Mouse (Mus musculus) T-helper 1 cell (primary cell): ENCODE data around the gene Zfp668.
"Not testable (repeated sequence)": the region's sequence is repeated elsewhere in the genome, so short reads cannot be mapped to it uniquely, and the experiment has no call there.

Experiments used
- in situ Hi-C: fragments of 300-600 bp; cut with MboI, MseI; formaldehyde crosslinking; loops from one replicate; pipeline ENCODE4 v1.15.1; 2025; ENCODE audit warnings: high pct_unique_total_duplicates

Gene Zfp668

DNA sequence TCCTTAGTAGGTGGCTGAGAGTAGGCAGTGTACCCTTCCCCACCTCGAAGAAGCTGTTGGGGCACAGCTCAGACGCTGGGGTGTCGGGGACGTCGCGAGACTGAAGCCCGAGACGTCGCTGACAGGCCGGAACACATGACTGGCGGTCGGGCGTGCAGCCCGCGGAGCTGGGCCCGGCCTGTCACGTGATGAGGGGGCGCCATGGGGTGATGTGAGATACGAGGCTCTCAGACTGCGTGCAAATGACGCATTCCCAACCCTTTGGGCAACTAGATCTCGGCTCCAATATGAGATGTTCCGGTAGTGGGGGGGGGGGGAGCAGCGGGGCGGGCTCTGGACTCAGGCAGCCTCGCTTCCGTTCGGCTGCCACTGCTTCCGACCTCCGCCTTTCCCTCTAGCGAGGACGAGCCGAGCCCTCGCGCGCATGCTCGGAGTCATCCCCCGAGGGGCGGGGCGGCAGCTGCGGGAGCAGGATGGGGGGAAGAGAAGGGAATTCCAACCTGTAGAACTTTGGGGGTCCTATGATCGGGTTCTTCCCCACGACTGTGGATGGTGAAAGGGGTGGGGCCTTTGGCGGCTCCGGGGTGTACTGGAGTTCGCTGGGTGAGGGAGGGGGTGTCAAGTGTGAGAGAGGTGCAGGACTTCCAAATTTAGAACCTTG, 35.2 kb downstream of the Zfp668 start:
- in situ Hi-C loops = loop anchor here (5.0 kb wide), 1 partner anchor 64 kb away; the partner anchor contains the start of gene Setd1a

DNA sequence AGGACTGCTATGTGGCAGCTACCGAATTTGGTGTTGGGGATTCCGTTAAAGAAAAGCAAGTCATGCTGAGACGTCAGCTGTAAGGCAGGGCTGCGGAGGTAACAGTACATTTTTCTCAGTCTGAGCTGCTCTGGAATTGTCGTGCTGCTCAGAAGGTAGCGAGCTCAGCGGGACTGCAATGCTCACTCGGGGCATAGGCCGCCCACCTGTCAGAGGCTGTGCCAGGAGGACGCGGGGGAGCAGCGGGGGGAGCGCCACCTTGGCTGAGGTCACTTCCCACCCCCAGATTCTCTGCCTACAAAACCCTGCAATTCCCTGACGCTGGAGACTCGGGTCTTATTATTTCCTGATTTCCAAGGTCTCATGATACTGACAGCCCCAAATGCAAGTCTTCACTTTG, 35.7 kb downstream of the Zfp668 start:
- in situ Hi-C loops = loop anchor here (5.0 kb wide), 1 partner anchor 64 kb away; the partner anchor contains the start of gene Setd1a

DNA sequence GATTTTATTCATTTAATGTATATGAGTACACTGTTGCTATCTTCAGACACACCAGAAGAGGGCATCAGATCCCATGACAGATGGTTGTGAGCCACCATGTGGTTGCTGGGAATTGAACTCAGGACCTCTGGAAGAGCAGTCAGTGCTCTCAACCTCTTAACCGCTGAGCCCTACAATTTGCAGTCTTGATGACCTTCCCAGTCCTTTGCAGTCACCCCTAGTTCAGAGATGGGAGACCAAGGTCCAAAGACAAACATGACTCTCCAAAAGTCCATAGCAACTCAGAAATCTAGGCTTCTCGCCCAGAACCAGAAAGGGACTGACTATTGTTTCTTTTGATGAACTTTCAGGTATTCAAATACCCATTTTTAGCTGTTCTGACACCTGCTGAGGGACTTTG, 36.6 kb downstream of the Zfp668 start:
- in situ Hi-C loops = loop anchor here (5.0 kb wide), 1 partner anchor 63 kb away; the partner anchor contains the start of gene Setd1a

DNA sequence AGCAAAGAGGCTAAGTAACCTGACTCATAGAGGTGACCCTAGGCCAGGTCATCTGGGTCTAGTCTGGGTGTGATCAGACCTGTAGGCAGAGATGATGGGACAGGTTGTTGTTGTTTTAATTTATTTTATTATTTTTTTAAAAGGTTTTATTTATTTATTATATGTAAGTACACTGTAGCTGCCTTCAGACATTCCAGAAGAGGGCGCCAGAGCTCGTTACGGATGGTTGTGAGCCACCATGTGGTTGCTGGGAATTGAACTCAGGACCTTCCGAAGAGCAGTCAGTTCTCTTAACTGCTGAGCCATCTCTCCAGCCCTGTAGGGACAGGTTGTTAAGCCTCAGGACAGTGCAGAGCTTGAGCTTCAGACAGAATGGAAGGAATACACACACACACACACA, 38.8 kb downstream of the Zfp668 start:
- in situ Hi-C loops = not testable (repeated sequence)

DNA sequence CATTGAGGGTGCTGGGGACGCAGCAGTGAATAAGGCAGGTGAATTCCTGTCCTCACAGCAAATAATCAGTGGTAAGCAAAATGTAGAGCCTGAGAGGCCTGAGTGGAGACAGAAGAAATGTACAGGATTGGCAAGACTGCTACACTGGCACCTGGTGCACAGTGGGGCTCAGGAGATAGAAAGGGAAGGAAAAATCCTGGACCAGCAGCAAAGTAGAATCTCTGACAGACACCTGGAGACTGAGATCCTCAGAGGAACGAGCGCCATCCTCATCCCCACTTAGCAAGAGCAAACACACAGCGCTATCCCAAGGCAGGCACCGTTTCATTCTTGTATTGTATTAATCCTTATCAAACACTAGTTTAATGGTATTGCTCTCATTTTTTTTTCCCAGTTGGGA, 39.2 kb downstream of the Zfp668 start:
- in situ Hi-C loops = no loop called here

DNA sequence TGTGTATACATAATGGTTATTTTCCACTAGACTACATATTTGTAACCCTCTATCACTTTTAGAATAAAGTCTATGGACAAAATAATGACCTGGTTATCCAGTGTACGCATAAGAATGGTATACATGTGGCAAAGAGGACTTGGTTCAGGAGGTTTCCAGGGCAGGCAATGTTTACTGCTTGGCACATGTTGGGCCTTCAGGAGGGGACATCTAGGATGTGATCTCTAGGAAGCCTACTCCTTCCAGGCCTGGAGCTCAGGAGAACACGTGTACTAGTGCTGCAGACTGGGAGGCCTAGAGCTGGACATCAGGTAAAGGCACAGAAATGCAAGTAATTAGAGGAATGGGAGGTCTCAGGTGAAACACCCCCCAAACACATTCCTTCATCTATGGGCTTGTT, 41.1 kb downstream of the Zfp668 start:
- in situ Hi-C loops = no loop called here

DNA sequence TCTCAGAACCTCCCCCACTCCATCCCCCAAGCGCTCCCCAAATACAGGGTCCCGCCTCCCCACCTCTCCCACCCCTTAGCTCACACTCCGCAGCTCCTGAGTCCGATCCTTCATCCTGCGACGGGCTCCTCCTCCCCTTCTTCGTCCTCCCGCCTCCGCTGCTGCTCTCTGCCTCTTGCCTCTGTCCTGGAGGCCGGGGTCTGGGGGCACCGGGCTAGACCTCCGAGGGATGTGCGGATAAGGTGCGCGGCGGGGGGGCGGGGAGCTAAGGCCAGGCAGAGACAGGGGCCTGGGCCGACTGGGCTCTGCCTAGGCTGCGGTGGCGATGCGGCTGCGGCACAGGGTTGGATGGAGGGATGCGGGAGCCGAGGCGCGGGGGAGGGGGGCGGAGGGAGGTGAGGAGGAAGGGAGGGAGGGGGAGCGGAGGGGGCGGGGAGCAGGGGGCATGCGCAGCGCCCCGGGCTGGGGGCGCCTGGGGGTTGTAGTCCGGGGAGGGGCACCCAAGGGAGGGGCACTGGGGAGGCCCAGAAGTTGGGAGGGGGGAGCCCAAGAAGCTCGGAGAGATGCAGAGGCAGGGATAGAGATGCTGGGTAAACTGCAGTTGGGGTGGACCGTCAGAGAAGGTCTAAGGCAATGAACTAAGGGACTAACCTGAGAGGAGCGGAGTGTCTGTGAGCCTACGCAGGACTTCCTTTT, 52.3 kb downstream of the Zfp668 start, which contains the start of the genes Stx4a and Stx1b:
Gene Stx4a (plus strand): TSS at position 119 of the 696 bp plus-strand sequence.
Gene Stx1b (minus strand): TSS at position 374 of the 696 bp plus-strand sequence.
- in situ Hi-C loops = no loop called here

DNA sequence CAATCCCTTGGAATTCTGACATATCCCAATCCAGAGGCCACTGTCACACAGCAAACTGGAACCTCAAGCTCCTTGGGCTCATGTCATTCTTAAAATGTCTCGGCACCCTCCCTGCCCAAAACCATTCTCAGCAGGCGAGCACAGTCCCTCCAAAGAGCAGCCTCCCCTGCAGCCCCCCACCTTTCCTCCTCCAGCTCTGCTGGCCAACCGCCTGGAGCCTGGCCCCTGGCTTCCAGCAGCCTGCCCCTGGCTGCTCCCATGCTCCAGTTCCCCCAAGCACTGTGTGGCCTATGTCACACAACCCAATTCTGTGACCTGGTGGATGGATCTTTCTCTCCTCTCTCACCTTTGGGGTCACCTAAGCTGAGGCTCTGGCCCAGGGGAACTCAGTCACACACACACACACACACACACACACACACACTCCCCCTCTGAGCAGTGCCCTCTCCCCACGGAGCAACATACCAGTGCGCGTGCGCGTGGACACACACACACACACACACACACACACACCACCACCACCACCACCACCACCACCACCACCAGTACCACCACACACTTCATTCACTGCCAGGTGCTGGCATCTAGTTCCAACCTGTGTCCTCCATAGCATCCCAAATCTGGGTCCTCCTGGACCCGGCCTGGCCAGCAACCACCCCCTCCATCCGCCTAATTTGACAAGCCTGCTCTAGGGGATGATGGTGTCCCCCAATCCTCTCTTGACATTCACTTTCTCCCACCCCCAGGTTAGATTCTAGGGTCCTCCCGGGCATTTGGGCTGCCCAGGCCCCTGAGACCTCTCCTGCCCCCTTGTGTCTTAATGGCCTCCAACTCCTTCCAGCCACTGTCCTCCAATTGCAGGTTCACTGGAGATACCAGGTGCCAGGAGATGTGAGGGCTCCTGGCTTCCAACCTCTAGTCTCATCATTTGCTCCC, 53.1 kb downstream of the Zfp668 start:
- in situ Hi-C loops = no loop called here

DNA sequence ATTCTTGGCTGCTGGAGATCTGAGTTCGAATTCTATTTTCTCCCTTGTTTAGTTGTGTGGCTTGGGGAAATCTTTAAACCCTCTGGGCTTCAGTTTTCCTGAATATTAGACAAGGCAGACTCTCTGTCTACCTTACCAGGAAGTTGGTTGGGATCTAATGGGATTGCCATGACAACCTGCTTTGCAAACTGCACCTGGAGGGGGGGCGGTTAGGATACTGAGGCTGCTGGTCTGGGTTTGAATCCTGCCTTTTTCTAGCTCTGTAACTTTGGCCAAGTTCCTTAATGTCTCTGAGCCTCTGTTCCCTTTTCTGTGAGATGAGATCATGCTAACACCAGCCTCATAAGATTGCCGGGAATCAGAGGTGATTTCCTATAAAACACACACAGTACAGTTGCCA, 54.1 kb downstream of the Zfp668 start:
- in situ Hi-C loops = no loop called here

DNA sequence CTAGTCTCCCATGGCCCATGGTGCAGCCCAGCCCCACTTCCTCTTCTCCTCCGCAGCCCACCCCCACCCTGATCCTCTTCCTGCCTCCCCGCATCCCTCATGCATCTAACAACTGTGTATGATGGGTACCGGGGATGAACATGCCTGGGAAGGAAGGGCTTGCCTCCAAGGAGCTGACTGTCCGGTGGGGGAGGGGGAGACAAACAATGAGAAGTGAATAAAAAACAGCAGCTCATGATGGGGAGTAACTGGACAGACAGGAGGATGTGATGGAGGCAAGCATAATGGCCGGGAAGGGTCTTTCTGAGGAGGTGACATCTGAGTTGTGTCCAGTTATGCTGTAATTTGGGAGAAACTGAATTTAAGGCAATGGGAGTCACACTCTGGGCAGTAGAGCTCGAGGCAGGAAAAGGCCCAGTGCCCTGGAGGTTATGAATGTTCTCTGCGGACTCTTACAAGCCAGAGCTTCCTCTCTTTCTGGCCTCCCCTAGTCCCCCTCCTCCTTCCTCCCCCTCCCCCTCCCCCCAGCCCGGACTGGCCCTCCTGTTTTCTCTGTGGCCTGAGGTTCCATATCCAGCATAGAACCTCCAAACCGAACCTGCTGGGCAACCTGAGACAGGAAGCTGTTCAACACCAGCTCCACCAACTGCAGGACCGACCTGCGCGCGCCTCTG, 55.7 kb downstream of the Zfp668 start:
- in situ Hi-C loops = no loop called here

DNA sequence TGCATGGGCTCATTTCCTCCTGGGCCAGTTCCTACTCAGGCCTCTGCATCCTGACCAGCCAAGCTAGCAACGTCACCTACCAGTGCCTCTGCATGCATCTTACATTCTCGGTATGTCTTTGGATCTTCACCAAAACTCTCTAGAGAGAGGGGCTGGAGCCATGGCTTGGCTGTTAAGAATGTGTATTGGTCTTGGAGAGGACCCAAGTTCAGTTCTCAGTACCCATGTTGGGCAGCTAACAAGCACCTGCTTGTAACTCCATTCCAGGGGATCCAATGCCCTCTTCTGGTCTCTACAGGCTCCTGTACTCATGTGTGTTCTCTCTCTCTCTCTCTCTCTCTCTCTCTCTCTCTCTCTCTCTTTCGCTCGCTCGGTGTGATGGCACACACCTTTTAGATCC, 58.9 kb downstream of the Zfp668 start:
- in situ Hi-C loops = no loop called here

DNA sequence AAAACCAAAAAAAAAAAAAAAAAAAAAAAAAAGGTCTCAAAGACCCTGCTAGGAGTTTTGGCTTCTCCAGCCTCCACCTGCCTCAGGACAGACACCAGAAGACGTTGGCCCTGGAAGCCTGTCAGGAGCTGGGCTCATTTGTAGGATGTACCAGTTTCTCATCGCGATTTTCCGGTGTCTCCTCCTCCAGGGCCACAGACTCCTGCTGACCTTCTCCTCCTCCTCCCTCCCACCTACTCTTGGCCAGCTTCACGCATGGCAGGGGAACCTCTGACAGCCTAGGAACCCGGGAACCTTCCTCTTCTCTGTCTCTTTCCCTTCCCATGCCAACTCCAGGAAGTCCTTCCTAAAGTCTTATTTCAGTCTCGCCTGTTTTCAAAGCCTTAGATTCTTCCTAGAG, 59.6 kb downstream of the Zfp668 start:
- in situ Hi-C loops = no loop called here

DNA sequence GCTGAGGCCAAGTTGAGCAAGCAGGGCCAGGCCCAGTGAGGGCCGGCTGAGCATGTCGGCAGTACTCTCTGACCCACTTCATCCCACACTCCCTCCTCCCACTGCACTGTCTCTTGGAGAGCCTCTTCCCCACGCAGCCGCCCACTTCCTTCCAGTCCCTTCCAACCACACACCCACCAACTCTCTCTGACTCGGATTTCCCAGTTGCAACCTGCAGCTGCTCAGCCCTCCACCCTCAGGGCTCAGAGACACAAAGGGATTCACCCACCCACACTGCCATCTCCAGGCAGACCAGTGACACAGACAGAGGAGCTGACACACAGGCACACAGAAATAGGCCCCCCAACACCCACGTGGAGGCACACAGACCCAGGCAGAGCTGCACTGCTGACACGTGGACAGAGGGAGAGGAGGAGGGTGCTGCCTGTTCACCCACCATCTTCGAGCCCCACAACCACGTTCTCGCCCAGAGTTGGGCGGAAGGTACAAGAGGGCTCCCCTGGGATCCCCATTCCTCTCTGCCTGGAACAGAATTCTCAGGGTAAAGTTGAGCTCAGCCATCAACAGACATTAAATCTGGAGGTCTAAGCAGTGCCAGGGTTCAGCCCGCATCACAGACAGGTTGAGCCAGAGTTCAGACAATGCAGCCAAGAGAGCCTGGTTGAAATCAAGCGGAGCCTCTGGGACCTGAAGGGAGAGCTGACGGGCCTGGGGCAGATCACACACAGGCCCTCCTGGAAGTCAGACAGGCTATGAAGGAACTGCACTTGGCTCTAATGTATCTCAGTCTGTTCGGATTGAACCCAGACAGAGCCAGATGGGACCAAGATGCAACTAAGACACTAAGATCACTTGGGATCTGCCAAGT, 60.4 kb downstream of the Zfp668 start:
- in situ Hi-C loops = no loop called here

DNA sequence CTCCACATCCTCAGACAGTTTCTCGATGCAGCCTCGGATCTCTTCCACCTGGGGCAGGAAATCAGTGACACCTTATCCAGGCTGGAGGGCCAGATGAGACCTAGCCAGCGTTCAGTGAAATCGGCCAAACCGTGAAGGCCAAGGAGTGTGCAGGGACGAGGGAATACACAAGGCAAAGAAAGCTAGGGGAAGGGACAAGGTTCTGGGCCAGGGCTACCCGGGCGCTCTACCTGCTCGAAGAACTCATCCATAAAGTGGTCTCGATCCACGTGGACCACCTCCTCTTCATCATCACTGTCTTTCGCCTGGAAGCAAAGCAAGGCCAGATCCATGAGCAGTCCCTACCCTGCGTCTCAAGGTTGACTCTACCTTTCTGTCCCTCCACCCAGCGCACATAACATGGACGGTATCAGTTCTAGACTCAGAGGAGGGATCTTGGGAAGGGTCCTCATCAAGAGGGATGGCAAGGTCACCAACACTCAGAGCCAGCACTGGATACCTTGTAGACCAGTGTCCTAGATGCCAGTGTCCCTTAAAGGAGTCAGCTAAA, 61.4 kb downstream of the Zfp668 start:
- in situ Hi-C loops = no loop called here

DNA sequence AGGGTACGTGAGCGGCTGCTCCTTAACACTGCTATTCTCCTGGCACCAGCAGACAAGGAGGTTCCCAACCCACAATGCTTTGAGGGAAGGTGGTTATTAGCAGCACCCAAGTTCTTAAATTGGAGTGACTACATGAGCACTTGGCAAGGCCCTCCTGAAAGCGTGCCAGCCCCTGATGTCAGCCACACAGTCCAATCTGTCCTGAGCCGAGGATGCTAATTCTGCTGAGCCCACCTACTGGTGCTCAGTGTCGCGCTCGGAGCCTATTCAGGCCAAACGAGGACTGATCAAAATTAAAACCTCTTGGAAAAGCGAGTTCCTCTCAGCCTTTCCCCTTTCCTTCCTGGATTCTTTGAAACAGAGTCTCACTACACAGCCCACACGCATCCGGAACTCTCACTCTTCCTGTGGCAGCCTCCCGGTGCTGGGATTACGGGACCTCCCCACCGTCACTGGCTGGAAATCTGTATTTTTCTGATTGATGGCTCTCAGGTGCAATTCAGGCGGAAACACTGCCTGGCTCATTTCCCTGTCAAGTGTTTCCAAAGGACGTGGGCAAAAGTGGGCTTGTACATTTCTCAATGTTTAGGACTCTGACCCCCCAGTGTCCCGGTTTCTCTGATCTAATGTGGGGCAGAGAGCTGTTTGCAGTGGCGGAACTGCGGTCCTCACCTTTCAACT, 62.2 kb downstream of the Zfp668 start:
- in situ Hi-C loops = no loop called here

DNA sequence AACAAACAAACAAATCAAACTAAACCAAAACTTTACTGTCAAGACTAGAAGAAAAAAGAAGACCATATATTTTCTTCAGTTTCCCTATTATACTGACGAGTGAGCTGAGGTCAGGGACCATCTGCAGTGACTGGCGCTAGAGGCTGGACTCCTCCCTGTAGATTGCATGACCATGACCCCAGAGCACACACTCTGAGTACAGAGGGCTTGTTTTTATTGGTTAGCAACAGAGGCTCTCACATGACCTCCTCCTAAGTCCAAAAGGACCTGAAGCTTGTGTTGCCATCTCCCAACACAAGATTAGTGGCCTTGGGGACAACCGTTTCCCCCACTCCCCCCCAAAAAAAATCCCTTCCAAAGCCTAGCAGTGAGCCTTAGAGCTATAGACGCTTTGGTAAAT, 62.8 kb downstream of the Zfp668 start:
- in situ Hi-C loops = no loop called here
